Mouse (Mus musculus): ENCODE measurements around the gene Rbpms2.

Gene Rbpms2

DNA sequence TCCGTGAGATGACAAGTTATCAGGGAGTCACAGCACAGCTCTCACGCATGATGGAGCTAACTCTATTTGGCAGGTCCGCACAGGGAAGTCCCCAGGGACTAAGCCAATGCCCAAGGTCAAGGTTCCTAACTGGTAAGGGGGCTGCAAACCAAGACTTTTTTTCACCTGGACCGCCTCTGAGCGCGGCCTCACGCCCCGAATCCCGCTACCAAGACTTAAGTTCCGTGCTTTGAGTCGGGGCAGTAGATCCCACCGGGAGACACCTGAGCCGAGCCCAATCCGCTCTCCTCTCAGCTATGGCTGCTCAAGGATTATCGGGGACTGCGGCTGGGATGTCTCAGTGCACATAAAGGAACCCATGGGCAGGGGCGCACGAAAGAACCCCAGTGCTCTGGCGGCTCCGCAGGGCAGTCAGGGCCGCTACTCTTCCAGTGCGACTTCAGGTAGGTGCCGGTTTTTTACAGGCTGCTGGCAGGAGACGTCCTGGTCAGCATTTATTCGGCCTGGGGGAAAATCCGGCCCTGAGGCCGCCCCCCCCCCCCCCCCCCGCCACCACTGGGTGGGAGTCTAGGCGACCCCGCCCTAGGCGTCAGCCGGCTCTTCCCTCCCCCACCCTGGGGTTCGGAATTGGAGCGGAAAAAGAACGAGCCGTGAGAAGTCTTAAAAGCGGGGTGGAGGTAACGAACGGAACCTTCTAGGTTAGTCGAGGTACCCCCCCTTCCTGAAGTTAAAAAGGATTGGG, at the start of gene Rbpms2:
Gene Rbpms2 (plus strand): TSS at position 624 of the 742 bp plus-strand sequence.
- in situ Hi-C loops (cut with MboI, MseI), result no loop called here

DNA sequence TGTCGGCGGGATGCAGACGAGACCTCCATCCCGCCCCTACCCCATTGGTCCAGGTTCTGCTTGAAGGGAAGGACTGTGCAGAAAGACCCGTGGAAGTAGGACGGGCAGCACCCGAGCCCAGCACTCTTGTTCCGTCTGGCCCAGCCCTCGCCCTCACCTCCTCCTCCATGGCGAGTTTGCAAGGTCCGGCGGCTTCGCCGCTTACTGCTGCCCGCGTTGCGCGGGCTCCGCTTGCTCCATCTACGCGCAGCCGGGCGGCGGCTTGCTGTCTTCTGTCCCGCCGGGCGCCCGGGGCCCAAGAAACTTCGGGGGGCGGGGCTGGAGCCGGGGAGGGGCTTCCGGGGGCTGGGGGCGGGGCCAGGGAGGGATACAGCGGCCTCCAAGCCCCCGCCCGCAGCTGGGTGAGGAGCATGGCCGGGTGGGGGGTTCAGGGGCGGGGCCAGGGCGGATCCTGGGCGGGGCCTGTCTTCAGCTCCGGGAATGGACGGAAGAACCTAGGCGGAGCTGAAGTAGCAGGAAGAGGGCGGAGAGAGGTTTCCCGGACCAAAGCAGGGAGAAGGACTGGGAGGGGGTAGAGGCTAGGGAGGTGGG, 49.6 kb upstream of the Rbpms2 start, which contains the start of gene Plekho2:
Gene Plekho2 (minus strand): TSS at position 260 of the 591 bp plus-strand sequence.
- in situ Hi-C loops (cut with MboI, MseI), result loop anchor here (5.0 kb wide), 2 partner anchors 43 to 58 kb away; partner anchors contain the start of gene Ankdd1a (in 1 of the 2)

DNA sequence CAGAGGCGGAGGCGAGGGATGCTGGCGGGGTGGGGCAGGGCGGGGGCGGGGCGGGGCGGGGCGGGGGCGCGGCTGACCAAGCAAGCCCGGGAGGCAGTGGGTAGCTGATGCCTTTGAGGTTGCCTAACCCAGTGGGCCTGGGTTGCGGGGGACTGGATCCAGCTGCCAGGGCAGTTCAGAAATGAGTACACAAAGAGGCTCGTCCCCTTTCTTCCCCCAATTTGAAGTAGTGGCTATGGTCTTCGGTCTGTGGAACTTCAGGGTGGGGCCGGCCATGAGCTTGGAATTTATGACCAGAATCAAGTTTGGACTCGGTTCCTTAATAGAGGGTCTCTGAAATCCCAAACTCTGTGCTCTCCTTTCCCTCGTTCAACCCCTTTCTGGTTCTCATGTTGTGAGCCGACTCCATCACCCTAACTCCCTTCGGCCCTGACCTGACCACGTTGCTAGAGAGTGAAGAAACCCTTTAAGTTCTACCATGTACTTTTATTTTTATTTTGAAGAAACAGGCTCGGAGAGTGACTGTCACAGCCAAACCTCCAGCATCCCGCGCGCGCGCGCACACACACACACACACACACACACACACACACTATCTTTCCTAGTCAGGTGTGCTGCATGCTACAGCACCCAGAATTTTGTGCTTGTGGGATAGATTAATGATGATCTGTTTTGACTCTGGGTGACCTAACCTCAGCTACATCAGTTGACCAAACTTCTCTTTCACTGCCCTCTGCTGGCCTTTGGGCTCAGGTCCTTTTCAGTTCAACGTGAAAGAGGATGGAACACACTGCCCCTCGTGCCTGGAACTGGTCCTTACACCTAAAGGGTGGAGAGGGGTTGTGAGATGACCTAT, 48.8 kb upstream of the Rbpms2 start:
- in situ Hi-C loops (cut with MboI, MseI), result no loop called here

DNA sequence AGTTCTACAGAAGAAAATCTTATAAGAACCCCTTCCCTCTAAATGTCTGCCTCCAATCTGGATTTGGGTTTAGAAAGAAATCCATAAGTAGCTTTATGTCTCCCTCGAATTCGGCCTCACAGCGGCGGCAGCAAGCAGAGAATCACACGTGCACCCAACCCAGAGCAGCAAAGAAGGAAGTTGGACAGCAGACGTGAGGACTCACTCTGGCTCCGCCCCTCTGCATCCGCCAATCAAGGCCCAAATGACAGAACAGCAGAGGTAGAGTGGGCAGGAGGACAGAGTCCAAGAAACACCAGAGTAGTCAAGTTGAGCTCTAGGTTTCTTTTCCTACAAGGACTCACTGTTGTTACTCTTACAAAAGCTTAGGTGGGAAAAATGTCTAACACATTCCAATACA, 46.4 kb upstream of the Rbpms2 start:
- in situ Hi-C loops (cut with MboI, MseI), result no loop called here

DNA sequence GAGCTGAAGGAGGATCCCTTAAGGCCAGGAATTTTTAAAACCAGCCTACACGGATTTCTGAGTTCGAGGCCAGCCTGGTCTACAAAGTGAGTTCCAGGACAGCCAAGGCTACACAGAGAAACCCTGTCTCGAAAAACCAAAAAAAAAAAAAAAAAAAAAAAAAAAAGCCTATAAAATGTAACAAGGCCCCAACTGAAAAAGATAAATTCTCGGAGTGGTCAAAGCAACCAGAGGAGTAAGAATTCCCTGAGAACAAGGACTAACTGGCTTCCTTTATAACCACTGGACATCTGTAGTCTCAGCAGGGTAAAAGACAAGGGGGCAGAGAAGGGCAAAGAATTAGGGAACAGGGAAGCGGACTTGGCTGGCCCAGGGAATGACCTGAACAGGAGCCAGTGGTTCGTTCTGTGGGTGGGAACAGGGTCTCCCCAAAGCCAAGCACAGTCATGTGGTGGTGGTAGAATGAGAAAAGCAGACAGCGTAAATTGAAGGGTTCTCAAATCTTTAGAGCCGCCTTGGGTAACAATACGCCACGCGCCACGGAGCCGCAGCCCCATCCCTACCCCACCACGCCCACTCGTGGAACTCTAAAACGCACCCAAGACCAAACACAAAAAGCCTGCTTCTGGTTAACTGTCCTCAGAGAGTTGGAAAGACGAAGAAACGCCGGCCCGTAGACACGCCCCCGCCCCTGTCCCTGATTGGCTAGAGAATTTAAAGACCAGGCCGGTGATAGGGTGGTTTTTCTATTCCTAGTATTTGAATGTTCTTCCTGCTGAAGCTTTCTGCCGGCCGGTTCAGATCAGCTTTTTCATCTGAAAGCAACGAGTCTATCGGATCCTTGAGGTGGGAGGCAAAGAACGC, 42.8 kb upstream of the Rbpms2 start, which contains the start of gene Pif1:
Gene Pif1 (plus strand): TSS at position 755 of the 864 bp plus-strand sequence.
- in situ Hi-C loops (cut with MboI, MseI), result no loop called here

DNA sequence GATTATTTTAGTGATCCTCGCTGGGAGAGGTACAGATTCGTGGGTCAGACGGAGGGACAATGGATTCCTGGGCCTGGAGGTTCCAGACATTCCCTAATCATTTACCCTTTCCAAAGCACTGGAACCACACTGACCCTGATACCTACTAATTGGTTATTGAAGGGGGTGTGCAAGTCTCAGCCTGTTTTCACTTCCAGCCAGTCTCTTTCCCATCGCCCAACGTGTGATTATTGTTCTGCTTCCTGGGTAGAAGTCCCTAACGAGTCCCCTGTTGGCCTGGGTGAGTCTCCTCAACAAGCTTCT, 42.2 kb upstream of the Rbpms2 start:
- in situ Hi-C loops (cut with MboI, MseI), result no loop called here

DNA sequence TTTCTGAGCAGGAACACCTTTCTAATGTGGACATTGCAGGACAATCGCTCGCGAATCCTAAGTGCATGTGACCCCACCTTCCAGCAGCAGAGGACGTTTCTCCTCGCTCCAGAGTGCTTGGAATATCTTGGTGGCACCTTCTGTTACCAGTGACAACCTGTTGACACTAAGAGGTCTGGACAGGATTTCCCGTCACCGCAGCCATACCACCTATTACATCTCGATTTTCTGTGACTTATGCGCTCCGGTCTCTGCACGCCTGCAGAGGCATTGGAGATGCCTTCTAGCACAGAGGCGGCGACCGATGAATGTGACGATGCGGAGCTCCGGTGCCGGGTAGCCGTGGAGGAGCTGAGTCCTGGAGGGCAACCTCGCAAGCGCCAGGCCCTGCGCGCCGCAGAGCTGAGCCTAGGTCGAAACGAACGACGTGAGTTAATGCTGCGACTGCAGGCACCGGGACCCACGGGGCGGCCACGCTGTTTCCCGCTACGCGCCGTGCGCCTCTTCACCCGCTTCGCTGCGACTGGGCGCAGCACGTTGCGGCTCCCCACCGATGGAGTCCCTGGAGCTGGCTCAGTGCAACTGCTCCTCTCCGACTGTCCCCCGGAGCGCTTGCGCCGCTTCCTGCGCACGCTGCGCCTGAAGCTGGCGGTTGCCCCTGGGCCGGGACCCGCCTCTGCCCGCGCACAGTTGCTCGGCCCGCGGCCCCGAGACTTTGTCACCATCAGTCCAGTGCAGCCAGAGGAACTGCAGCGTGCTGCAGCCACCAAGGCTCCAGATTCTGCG, 41.7 kb upstream of the Rbpms2 start:
- in situ Hi-C loops (cut with MboI, MseI), result no loop called here

DNA sequence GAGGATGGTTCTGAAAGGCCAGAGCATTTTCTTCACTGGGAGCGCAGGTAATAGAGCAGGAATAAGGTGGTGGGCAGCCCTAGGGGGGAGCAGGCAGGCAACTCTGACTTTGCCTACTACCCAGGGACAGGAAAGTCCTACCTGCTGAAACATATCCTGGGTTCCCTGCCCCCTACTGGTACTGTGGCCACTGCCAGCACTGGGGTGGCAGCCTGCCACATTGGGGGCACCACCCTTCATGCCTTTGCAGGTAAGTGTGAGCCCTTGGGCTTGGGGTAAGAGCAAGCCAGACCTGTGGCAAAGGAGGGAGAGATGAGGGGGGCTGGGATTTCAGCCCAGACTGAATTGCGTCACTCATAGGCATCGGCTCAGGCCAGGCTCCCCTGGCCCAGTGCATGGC, 40.4 kb upstream of the Rbpms2 start:
- in situ Hi-C loops (cut with MboI, MseI), result no loop called here

DNA sequence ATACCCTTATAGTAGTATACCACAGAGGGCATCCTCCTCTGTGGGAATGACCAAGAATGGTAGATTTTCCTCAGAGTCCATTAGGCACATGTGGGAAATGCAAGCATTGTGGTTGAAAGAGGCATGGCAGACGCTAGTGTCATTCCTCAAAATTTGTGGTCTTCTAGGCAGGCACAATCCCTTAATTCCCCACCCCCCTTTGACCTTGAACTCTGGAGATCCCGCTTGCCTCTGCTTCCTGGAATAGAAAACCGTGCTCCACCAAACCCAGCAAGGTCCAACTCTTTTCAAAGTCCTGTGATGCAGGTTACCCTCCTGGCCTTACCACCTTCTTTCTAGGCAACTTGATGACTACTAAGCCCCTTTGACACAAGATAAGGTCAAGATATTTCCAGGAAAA, 36.7 kb upstream of the Rbpms2 start:
- in situ Hi-C loops (cut with MboI, MseI), result no loop called here

DNA sequence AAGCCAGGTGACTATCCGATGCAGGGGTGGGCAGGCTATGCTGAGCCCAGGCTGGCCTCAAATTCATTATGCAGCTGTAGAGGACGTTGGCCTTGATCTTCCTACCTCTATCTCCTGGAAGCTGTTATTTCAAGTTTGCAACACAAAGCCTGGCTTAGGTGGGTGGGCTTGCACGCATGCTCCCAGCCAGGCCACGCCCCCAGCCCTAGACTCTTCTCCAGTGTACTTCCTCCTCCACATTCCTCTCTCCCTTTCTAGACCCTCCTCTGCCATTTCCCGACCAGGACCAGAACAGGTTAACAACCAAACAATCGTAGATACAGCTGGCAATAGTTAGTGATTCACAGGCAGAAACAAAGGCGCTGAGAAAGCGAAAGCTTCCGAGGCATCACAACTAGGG, 35.9 kb upstream of the Rbpms2 start:
- in situ Hi-C loops (cut with MboI, MseI), result no loop called here

DNA sequence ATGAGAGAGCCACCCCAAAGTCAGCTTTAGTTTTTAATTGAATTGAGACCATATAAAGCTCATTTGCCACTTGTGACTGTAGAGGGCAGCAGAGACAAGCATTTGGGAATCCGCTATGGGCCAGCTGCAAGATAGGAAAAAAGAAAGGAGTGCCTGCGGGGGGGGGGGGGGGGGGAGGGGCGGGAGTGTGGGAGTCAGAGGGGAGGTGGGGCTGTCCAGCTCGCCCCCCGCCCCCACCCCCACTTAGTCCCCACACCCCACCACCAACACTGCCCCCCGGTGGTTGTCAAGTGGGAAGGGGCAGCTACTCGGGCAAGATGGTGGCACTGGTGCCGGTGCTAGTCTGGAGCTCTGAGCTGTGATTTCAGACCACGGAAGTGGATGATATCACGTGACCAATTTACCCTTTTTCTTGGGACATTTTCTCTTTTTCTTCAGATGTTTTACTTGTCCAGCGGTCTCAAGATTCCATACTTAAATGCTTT, 30.6 kb upstream of the Rbpms2 start:
- in situ Hi-C loops (cut with MboI, MseI), result no loop called here

DNA sequence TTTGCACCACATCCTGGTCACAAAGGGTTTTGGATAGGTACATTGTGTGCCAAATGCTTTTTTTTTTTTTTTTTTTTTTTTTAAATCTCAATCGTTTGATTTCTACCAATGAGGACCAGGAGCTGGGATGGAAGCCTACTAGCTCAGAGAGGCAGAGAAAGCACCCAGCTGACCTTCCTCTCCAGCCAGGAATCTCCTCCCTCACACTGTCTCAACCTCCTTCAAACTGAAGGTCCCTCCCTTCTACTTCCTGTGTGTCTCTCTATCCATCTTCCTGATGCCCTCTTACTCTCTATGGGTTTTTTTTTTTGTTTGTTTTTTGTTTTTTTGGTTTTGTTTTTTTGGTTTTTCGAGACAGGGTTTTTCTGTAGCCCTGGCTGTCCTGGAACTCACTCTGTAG, 28.5 kb upstream of the Rbpms2 start:
- in situ Hi-C loops (cut with MboI, MseI), result loop anchor here in 1 of 2 experiments (5.0 kb wide), 1 partner anchor 61 kb away; no protein-coding TSS in a partner anchor

DNA sequence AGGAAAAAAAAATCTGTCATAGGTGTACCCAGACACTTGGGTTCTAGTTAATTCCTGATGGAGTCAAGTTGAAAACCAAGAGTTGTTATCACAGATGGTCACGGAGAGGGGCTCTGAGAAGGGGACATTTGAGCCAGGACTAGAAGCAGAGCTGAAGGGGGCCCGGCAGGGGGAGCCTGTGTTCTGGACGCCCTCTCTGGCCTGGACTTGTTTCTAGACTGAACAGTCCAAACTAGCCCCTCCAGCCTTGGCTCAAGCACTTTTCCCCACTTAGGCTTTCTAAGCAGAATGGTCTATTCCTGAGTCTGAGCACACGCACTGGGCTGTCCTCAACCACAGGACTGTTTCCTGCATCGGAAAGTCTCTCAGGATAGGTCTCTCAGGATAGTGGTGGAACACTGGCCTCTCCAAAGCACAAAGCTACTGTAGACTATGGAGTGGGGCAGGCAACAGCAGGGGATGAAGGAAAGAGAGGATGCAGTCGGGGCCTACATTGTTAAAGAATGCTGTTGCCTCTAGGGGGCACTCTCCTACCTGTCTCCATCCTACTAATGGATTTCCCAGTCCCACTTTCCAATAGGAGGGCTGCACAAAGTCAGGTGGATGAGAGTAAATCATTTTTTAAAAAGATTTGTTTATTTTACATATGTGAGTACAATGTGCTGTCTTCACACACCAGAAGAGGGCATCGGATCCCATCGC, 25.9 kb upstream of the Rbpms2 start:
- in situ Hi-C loops (cut with MboI, MseI), result loop anchor here in 1 of 2 experiments (5.0 kb wide), 1 partner anchor 59 kb away; no protein-coding TSS in a partner anchor

DNA sequence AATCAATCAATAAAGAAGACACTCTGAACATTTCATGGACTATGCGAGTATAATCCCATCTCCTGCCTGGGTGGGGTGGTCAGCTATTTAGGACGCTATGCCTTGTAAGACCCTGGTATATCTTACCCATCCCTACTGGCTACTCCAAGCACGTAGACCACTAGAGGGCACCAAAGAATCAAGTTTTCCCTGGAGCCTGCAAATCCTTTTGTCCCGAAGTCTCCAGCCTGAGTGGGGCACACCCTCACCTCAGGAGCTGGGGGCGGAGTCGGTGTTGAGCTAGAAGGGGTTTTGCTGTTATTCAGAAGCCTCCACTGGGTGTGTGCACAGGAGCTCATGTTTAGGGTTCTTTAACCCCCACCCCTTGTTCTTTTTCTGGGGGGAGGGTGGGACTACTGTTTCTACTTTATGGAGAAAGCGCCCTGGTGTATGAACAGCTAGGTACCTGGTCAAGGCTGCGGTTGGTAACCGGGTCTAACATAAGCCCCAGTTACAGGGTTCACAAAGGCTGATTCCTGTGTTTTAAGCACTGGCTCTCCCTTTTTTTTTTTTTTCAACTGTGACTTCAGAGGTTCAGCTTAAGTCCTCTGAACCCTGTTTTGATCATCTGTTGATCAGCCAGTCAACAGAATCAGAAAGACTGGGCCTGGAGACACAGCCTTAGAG, 23.8 kb upstream of the Rbpms2 start:
- in situ Hi-C loops (cut with MboI, MseI), result loop anchor here (5.0 kb wide), 2 partner anchors 57 to 247 kb away; no protein-coding TSS in a partner anchor

DNA sequence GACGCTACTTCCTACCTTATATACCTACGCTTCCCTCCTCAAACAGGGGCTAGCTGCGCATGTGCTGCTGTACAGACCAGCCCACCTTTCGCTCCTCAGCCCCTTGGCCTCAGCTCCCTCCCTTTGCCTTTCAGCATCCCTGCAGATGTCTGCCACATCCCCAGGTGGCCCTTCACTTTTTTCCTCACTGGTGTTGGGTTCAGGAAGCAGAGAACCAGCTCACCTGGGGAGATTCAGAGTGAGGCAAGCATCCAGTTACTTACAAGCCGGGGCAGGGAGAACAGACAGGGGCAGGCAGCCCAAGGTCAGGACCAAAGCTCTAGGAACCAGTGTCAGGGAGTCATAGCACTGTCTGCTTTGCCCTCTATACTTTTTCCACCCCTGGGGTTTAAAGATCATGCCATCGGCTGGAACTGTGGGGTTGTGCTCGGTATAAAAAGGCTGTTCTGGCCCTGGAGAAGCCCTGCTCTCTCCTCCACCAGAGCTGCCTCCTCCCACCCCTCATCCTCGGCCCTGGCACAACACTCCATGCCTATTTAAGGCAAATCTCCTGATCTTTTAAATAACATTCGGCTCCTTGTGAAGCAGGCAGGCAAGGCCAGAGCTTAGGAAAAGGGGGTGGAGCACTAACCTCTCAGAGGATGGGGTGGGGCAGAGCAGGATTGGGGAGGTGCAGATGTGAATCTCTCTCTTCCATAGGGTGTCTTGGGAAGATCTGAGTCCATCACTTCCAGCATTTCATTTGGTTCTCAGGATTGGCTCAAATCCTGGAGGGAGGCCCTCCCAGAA, 22.9 kb upstream of the Rbpms2 start:
- in situ Hi-C loops (cut with MboI, MseI), result loop anchor here (5.0 kb wide), 2 partner anchors 56 to 246 kb away; no protein-coding TSS in a partner anchor

DNA sequence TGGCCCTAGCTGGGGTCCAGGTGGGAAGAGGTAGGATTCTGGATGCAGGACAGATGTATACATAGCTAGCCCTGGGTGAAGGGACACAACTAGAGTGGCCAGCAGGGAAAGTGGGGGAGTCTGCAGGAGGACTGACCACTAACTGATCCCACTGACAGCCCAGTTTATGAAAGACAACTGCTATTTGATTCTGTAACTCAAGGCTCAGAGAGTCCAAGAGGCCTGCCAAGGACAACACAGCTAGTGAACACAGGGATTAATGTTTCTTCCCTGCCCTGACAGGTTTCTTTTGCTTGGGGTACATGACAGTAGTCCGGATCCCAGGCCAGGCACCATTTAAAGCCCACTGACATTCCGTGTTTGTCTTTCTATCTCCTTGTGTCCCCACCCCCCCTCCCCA, 22.3 kb upstream of the Rbpms2 start:
- in situ Hi-C loops (cut with MboI, MseI), result loop anchor here (5.0 kb wide), 2 partner anchors 55 to 245 kb away; no protein-coding TSS in a partner anchor

DNA sequence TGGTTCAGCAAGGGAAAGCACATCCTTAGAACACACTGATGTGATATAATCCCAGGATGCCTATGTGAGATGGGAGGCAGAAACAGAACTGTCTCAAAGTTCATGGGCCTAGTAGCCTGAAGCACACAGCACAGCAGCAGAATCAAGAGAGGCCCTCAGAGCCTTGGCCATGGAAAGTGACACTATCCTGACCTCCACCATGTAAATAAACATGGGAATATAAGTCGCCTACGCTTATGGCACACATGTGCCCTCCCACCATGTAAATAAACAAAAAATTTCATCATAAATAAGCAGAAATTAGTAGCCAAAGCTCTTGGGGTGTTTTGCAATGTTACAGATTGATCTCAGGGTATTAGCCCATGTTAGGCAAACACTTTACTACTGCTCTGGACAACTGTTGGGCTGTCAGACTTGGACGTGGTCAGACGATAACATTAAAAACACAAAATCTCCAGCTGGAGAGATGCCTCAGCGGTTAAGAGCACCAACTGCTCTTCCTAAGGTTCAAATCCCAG, 17.4 kb upstream of the Rbpms2 start:
- in situ Hi-C loops (cut with MboI, MseI), result no loop called here

DNA sequence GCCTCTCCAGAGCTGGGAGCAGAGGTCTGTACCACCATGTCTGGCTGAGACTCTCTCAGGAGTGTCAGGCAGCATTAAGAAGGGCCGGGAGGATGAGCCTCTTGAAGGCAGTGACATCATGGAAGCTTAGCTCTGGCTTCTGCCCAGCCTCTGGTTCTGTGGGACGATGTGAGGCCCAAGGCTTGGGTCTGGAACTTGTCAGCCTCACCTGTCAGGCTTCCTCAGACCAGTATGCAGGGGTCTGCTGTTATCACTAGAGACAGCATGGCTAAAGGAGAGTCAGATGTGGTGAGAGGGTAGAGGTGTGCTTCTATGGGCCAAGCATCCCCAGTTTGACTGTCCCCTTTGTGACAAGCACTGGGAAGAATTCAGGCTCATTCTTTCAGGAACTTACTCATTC, 16.4 kb upstream of the Rbpms2 start:
- in situ Hi-C loops (cut with MboI, MseI), result no loop called here

Data from T-helper 17 cell (primary cell).